Mouse (Mus musculus) monocyte, adult 2 months (primary cell): Measurements from ENCODE around the gene Ankdd1a.

Source experiments
- DNase-seq, 2 experiments: peaks; one replicate each; pipeline ENCODE4 v3.0.0; 2022; ENCODE audit warnings: low spot score in 2 of 2, low read depth in 1 of 2

Ankdd1a gene

DNA sequence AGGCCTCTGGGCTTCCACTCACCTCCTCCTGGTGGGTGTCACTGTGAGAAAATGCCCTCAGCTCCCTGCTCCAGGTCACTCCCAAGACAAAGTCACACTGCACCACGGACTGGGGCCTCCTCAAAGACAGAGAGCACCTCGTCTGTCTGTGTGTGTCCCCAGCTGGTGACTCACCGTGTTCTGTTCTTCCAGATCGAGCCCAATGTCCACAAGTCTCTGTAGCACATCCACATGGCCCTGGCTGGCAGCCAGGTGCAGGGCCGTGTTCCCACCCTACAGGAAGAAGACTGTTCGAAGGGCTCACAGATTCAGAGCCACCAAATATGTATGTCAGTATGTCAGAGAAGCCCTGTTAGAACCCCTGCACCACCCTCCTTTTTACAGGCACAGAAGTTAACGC lies 11.5 kb downstream of the Ankdd1a start:
- no peak for DNase-seq

DNA sequence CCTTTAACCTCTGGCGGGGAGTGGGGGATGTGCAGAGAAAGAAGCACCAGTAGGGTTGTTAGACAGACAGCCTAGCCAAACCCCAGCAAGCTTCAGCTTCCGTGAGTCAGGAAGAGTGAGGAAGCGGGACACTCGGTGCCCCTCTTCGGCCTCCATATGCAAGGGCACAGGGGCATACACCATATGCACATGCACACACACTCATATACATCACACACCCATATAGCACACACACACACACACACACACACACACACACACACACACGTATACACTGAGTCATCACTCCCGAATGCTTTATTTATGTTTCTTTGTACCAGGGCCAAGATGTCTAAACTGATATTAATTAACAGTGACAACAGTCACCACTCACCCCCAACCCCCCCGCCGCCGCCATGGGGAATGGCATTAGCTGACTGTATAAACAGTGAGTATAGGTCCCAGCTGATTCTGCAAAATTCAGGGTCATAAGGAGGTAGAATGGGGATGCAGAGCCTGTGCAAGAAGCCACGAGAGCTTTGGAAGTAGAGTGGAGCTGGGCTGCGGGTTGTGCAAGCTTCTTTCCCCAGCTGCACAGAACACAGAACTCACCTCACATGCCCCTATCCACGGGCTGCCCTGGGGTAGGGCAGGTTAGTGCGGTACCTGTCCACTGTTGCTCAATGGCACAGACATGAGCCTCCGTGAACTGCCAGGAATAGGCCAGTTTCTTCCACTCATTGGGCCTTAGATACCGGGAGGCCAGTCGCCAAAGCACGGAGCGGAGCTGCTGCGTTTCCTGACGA lies 17.1 kb downstream of the Ankdd1a start:
- DNase-seq: no peak

DNA sequence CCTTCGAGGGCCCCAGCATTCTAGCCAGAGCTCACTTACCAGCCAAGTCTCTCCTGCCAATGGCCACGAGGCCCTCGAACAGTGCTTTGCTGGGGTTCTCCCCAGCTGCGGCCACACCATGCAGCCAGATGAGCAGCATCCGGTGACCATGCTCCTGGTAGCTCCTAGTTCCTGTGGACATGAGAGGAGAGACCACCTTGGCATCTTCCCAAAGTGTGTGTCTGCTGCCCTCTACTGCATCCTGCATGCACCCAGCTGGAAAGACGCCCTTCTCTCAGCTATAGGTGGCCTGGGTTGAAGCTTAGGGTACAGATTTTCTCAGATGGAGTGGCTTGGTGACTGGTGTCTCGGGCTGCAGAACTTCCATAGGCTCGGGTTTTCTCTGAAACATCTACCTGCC lies 17.8 kb downstream of the Ankdd1a start:
- no peak for DNase-seq

DNA sequence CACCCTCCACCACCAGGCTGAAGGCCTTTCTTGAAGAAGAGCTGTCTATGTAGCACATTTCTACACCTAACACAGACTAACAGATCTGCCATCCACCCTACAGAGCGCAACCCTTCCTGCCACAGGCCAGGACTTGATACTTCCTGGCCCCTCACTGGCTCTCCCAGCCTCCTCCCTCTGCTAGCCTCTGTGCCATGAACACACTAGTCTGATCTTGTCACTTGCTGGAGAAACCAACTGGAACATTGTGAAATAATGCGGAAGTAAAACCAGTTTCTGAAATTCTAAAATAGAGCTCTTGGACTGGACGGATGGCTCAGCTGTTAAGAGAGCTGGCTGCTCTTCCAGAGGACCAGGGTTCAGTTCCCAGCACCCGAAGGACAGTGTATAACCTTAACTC lies 27.1 kb downstream of the Ankdd1a start:
- DNase-seq: peak in 1 of 2 experiments; percentile 13

DNA sequence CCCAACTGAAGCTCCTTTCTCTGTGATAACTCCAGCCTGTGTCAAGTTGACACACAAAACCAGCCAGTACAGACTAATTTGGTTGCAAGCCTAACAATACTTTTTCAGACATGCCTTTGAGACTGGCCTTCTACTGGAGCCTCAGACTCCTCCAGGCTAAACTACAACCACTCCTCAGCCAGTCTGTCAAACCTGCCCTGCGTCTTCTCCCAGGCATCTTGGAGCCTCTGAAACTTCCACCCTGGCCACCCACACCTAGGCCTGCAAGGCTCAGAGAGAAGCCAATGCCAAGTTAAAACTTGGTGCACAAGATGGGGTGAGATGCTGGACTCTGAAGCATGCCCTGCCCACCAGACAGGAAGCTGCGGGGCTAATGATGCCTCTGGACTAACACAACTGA lies 27.6 kb downstream of the Ankdd1a start:
- DNase-seq: no peak

DNA sequence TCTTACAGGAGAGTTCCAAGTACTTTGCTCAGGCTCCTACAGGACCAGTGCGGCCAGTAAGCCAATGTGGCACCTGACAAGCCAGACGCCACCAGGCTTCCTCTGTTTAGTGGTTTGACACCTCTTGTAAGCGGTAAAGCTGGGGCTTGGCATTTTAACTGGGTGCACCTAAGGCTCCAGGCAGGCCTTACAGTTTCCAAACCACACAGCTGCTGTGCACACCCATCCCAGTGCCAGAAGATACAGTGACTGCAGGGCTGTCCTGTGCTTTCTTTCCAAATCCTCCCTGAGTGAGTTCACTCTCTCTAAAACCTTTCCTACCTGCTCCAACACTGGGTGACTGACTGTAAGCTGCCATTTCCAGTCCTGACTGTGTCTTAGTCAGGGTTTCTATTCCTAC lies 28.5 kb downstream of the Ankdd1a start:
- DNase-seq: no peak

DNA sequence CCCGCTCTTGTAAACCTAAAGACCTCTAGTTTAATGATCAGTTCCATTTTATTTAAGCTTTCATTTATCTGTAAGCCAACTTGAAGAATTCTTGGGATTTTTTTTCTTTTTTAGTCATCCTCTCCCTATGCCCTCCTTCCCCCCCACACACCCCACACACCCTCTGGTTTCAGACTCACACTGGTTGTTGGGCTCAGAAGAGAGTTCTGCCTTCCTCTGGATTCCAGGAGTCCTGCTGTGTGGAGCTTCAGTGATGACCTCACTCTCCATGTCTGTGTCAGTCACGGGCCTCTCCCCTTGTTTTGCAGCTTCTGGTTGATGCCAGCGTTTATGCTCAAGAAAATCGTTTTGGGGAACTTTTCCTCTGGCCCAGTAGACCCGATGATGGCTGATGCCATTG lies 39.9 kb downstream of the Ankdd1a start:
- DNase-seq: no peak

DNA sequence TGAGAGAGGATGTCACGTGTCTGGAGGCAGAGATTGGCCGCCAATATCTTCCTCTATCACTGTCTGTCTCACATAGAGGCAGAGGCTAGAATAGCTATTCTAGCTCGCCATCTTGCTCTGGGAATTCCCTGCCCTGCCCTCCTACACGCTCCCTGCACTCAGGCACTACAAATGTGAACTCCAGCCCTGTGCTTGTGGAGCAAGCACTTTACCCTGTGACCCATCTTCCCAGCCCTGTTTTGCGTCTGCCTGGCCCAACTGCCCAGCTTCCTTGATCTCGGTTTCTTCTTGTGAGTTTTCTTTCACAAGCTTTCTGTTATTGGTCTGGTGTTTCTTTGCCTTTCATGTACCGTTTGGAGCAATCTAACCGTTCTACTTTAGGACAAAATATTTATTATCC lies 40.8 kb downstream of the Ankdd1a start:
- DNase-seq: no peak

DNA sequence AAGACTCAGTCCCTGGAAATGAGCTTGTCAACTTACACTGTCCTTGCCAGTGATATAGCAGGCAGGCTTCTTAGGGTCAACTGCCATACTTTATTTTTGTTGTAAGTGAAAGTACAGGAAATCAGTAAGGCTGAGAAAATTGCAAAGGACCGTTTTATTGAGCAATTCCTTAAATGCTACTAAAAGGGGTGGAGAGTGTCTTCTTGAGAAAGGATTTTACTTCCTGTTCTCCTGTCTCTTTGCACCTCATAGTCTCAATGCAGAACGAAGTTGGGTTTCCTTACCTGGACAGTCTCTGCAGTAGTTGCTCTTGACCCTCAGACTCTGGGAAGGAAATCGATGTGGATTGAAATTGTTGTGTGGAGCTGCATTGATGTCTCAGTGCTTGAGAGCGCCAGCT lies 47.2 kb downstream of the Ankdd1a start:
- DNase-seq: no peak

DNA sequence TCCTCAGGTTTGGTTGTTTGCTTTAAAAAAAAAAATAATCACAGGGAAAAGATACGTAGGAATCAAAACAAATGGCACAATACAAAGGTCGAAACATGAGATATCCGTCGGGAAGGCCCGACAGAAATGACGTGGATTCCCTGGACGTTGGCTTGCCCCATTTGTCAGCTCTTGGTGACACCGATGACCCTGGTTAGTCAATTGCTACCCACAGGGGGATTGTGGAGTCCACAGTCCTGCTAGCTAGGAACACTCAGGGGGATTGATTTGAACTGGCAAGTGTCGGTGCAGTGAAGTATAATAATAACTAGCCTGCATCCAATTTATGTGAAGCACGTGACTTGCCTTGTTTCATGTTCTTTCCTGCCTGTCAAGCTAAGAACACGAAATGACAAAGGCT lies 52.3 kb downstream of the Ankdd1a start:
- DNase-seq: no peak

DNA sequence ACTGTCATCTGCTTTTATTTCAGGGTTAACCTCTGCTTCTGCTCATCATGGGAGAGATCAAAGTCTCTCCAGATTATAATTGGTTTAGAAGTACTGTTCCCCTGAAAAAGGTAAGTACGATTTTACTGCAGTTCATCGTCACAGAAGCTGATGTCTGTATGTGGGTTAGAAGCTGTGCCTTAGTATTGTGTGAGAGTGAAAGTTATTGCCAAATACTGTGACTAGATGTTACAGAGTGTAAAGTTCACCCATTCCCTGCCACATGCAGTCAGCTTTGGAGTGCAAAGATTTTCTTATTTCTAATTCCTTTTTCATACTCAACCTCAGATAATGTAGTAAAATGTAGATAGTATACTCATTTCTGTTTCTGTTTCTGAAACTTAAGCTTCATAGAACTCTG lies 54.8 kb downstream of the Ankdd1a start:
- DNase-seq: no peak

DNA sequence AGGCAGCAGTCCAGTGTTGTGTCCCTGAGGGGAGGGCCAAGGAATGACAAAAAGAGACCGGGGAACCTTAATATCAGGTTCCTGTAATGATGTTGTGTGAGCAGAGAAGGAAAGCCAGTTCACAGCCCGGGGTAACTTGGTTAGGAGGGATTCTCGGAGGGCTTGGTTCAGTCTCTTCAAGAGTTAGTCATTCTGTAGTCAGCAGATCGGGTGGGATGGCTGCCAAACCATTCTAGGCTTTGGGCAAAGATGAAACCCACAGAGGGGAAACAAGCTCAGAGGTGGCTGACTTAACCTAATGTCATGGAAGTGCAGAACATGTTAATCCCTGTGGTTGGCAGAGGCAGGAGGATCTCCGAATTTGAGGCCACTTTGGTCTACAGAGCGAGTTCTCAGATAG lies 55.8 kb downstream of the Ankdd1a start:
- DNase-seq: no peak

DNA sequence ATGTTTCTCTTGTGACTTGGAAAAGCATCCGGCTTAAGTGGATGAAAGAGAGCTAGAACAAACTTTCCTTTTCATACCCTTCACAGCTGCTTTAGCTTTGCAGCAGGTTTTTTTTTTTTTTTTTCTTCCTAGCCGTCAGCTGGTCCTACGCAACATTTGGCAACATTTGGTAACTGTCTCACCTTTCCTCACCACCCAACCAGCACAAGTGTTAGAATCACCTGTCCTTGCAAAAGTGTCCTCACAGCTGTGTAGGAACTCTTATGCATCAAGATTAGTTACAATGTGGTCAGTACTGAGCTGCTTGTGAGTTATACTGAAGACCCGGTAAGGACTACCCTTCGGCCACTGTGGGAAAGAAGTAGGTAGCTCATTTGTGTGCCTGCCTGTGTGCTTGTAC lies 57.4 kb downstream of the Ankdd1a start:
- DNase-seq: no peak

DNA sequence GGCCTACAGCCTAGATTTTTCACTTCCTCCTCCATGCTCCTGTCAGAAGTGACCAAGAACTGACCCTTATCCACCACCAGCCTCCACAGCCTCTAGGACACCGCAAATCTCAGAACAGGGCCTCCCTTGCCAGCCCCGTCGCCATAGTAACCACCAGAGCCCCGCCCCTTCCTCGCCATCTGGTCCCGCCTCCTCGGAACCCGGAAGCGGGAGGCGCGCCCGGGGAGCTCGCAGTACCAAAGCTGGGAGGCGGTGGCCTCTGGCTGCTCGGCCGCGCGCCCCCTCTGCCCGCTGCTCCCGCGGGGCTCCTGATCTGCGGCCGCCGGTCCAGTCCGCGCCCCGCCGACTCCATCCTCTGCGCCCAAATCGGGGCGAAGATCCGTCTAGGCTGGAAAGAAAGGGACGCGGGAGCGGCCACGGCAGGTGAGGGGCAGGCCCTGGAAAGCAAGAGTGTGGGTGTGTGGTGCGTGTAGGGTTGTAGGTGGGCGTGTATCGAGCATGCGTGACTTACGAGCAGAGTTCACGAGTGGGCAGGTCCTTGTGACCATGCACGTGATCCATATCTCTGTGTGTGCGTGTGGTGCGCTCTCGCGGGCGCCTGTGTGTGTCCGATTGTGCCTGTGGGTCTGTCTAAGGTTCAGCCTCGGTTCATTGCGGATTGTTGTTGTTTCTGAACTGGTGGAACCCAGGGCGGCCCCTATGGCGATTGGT lies 59.1 kb downstream of the Ankdd1a start, which contains the start of gene Spg21:
TSS of gene Spg21 (plus strand) at position 216 of the 711 bp plus-strand sequence.
- DNase-seq: peak; percentile 94 to 98

DNA sequence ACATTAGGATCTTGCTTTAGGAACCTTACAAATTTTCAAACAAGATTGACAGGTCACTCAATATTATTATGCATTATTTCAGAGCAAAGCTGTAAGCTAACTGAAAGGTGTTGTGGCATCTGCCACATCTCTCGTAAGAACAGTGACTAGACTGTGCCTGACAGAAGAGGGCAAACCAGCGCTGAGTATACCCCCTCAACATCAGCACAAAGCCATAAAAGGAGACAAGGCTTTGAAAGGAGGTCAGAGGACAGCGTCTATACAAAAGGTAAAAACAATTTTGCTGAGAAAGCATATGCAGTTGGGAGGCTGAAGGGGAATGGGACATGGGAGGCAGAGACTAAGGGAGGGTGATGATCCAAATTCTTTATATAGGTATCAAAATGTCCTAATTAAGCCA lies 59.8 kb downstream of the Ankdd1a start:
- no peak for DNase-seq

DNA sequence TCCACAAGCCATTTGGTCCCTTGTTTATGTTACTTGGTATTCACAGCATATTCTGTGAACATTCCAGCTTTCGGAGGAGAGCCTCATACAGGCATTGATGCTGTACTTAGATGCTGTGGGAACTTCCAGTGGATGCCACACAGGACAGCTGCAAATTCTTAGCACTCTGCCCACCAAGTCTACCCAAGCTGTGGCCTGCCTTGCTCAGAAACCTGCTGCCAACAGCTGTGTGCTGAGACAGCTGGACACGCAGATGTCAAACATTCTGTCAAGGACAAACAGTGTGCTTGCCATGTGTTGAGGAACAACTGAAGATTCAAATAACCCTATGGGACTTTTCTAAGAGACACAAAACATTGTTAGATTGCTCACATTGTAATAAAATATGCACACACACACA lies 61.0 kb downstream of the Ankdd1a start:
- no peak for DNase-seq

DNA sequence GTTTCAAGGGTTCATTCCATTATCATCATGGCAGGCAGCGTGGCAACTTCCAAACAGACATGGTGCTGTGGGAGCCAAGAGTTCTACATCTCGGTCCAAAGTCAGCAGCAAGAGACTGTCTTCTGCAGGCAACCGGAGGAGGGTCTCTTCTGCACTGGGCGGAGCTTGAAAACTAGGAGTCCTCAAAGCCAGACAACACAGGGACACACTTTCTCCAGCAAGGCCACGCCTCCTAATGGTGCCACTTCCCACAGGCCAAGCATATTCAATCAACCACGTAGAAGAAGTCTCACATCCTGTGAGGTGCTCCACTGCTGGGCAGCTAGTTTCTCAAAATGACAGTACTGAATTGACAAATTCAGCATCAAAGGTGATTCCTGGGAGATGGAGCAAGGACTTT lies 72.0 kb downstream of the Ankdd1a start:
- DNase-seq: no peak

DNA sequence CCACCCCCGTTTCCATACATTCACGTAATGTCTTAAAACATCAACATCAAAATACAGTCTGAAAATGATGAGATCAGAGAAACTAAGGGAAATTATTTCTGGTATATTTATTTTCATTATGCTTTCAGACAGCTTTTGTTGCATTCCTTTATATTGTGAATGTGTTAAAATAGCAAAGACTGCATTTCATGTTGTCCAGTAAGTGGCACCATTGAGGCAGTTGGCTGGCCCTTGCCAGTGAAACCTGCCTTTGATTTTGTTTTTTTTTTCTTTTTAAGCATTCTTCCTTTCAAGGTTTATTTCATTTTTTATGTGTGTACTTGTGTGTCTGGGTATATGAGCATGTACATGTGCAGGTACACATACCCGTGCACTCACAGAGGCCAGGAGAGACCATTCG lies 75.3 kb downstream of the Ankdd1a start:
- no peak for DNase-seq
